Mouse (Mus musculus) ZHBTc4 (cell line): ENCODE data around the gene Crybb2.

ENCODE experiments used
- DNase-seq: peaks from one replicate; pipeline ENCODE4 v3.0.0-alpha.2; 2011; ENCODE audit warnings: low read depth, low spot score

Gene Crybb2

GRCm38 (mm10) chr5:113090750-113091149 lies 20.8 kb upstream of the Crybb2 start:
- no peak for DNase-seq

- DNase-seq, result no peak
These were observed 20.3 kb upstream of the Crybb2 start for GRCm38 (mm10) chr5:113090077-113090690.

GRCm38 (mm10) chr5:113087465-113087864 lies 17.5 kb upstream of the Crybb2 start:
- no peak for DNase-seq

GRCm38 (mm10) chr5:113086990-113087389 lies 17.1 kb upstream of the Crybb2 start:
- DNase-seq, result no peak

GRCm38 (mm10) chr5:113086439-113086838 lies 16.5 kb upstream of the Crybb2 start:
- no peak for DNase-seq

- peak; percentile 35 for DNase-seq
These were observed 16.0 kb upstream of the Crybb2 start for GRCm38 (mm10) chr5:113085931-113086330.

- peak; percentile 75 for DNase-seq
These were observed 14.4 kb upstream of the Crybb2 start for GRCm38 (mm10) chr5:113084309-113084708.

- peak; percentile 54 for DNase-seq
These were observed 12.6 kb upstream of the Crybb2 start for GRCm38 (mm10) chr5:113082356-113083168.

GRCm38 (mm10) chr5:113081439-113081838 lies 11.5 kb upstream of the Crybb2 start, which contains the start of gene Crybb3:
Crybb3 (minus strand) TSS chr5:113081584.
- DNase-seq, result no peak

- no peak for DNase-seq
These were observed 11.1 kb upstream of the Crybb2 start for GRCm38 (mm10) chr5:113081020-113081419.

- peak; percentile 83 for DNase-seq
These were observed 9.9 kb upstream of the Crybb2 start for GRCm38 (mm10) chr5:113079783-113080182.

- DNase-seq, result peak; percentile 69
These were observed 8.8 kb upstream of the Crybb2 start for GRCm38 (mm10) chr5:113078686-113079085.

GRCm38 (mm10) chr5:113054308-113054707 lies 15.6 kb downstream of the Crybb2 start:
- peak; percentile 83 for DNase-seq

- no peak for DNase-seq
These were observed 19.2 kb downstream of the Crybb2 start for GRCm38 (mm10) chr5:113050581-113051185.

- DNase-seq, result no peak
These were observed 20.0 kb downstream of the Crybb2 start for GRCm38 (mm10) chr5:113049876-113050275.

- peak; percentile 62 for DNase-seq
These were observed 24.2 kb downstream of the Crybb2 start for GRCm38 (mm10) chr5:113045511-113046273.

GRCm38 (mm10) chr5:113043531-113043930 lies 26.4 kb downstream of the Crybb2 start:
- no peak for DNase-seq

- DNase-seq, result no peak
These were observed 28.3 kb downstream of the Crybb2 start for GRCm38 (mm10) chr5:113041567-113042071.

- no peak for DNase-seq
These were observed 29.1 kb downstream of the Crybb2 start for GRCm38 (mm10) chr5:113040776-113041175.

- peak; percentile 67 for DNase-seq
These were observed 31.3 kb downstream of the Crybb2 start for GRCm38 (mm10) chr5:113038601-113039000.
